Mouse (Mus musculus) kidney, embryonic 14.5 days (tissue): ENCODE data around the gene Idi2. TPM values are rescaled to one million over a fixed set of nuclear protein-coding genes. Genes with fewer than 3 reads are reported as not detected.
"Not testable (repeated sequence)": the region's sequence is repeated elsewhere in the genome, so short reads cannot be mapped to it uniquely, and the experiment has no call there.

ENCODE experiments used
- ATAC-seq: fragments of 200-750 bp; cut with Nextera tagmentation; 2 replicates; pipeline ENCODE4 v1.8.0; 2017; ENCODE audit warnings: moderate number of reproducible peaks, mild to moderate bottlenecking, moderate TSS enrichment, moderate library complexity; ENCODE audit not compliant: low FRiP score, low TSS enrichment
- H3K27ac ChIP-seq: fragments of 300-500 bp; sonication (generic); 2 replicates; pipeline ENCODE4 v1.5.1; 2014; ENCODE audit warnings: low read depth, mild to moderate bottlenecking, low read length, moderate library complexity, mixed read lengths
- H3K27me3 ChIP-seq: fragments of 300-500 bp; sonication (generic); 2 replicates; pipeline ENCODE4 v1.6.1; 2014; ENCODE audit warnings: mild to moderate bottlenecking, low read length; ENCODE audit not compliant: control insufficient read depth, insufficient read depth
- H3K36me3 ChIP-seq: fragments of 300-500 bp; sonication (generic); 2 replicates; pipeline ENCODE4 v1.6.1; 2014; ENCODE audit warnings: low read length, mixed read lengths; ENCODE audit not compliant: control insufficient read depth, insufficient read depth
- H3K4me1 ChIP-seq: fragments of 300-500 bp; sonication (generic); 2 replicates; pipeline ENCODE4 v1.6.1; 2014; ENCODE audit warnings: low read length, mixed read lengths; ENCODE audit not compliant: control insufficient read depth, insufficient read depth
- H3K4me2 ChIP-seq: fragments of 300-500 bp; sonication (generic); replicated peaks from 2 replicates; pipeline ENCODE4 v1.6.1; 2014; ENCODE audit warnings: low read depth, mild to moderate bottlenecking, low read length
- H3K4me3 ChIP-seq: fragments of 300-500 bp; sonication (generic); 2 replicates; pipeline ENCODE4 v1.5.1; 2014; ENCODE audit warnings: mild to moderate bottlenecking, low read length
- H3K9ac ChIP-seq: fragments of 300-500 bp; sonication (generic); 2 replicates; pipeline ENCODE4 v1.6.1; 2014; ENCODE audit warnings: low read depth, mild to moderate bottlenecking, low read length, moderate library complexity
- H3K9me3 ChIP-seq: fragments of 300-500 bp; sonication (generic); 2 replicates; pipeline ENCODE4 v1.6.1; 2016; ENCODE audit warnings: low read length; ENCODE audit not compliant: control insufficient read depth
- WGBS: fragments of 180-500 bp; shearing (Covaris S2); extraction: QIAGEN DNeasy Blood & Tissue Kit; methylation state at CpG from one replicate; pipeline ENCODE4 v1.1.7; 2014; 5-methylcytosine and 5-hydroxymethylcytosine counted together
- polyA plus RNA-seq: library from polyadenylated mRNA; unstranded; fragments of >200 nt; fragmentation: Nextera tagmentation; extraction: Ambion mirVana; gene quantifications from 2 replicates; pipeline ENCODE4 v1.2.1, GENCODE M21; 2014

The Idi2 gene
- polyA plus RNA-seq, 1 experiment from 2014 or later = not detected

DNA sequence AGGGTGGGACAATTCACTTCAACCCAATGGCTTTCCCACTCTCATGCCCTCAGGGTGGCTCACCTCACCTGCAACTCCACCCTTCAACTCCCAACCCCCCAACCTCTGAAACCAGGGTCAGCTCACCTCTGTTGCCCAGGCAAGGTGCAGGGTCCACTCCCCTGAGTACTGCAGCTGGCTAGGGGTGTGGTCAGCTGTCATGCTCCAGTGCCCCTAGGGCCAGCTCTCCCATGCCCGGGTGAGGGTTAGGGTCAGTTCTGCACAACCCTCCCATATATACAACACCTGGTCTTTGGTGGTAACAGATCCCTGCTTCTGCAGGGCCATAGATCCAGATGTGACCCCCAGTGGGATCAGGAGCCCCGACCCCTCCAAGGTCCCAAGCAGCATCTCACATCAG, 2.5 kb downstream of the Idi2 start:
- 69% methylated on average over 2 of the region's 2 CpGs for WGBS
- H3K4me2 ChIP-seq, H3K27ac ChIP-seq, H3K36me3 ChIP-seq, ATAC-seq, H3K9ac ChIP-seq, H3K4me1 ChIP-seq, H3K4me3 ChIP-seq, H3K9me3 ChIP-seq, H3K27me3 ChIP-seq: not testable (repeated sequence)

DNA sequence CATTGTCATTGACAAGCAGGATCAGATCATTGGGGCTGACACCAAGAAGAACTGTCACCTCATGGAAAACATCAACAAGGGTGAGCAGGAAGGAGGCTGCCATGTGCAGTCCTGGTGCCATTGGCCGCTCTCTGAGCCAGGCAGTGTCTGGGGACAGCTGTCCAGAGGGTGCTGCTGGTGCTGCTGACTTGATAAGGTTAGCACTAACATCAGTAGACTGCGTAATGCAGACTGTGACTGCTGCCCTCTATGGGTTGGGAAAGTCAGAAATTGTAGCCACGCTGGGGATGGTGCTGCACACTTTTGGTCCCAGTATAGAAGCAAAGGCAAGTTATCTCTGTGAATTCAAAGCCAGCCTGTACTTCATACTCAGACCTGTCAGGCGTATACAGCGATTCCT, 4.2 kb downstream of the Idi2 start:
- H3K9me3 ChIP-seq, H3K9ac ChIP-seq, ATAC-seq, H3K4me3 ChIP-seq, H3K4me2 ChIP-seq, H3K36me3 ChIP-seq, H3K27ac ChIP-seq, H3K4me1 ChIP-seq, H3K27me3 ChIP-seq: not testable (repeated sequence)
- WGBS = no CpG with 5 or more reads among the region's 5 CpGs

DNA sequence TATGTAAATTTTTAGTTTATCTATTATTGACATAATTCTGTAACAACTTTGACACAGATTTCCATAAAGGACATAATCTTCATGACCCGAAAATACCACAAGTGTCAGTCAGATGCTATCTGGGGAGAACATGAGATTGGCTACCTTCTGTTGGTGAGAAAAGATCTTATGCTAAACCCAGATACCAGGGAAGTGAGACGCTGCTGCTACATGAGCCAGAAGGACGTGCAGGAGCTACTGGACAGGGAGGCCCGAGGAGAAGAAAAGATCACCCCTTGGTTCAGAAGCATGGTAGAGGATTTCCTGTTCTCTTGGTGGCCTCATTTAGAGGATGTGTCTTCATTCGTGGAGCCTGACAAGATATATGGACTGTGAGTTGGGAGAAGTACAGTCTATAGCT, 6.4 kb downstream of the Idi2 start:
- not testable (repeated sequence) for H3K27me3 ChIP-seq, H3K4me3 ChIP-seq, ATAC-seq, H3K36me3 ChIP-seq, H3K9ac ChIP-seq, H3K4me1 ChIP-seq, H3K9me3 ChIP-seq, H3K4me2 ChIP-seq, H3K27ac ChIP-seq
- 50% methylated on average over 1 of the region's 5 CpGs for WGBS

DNA sequence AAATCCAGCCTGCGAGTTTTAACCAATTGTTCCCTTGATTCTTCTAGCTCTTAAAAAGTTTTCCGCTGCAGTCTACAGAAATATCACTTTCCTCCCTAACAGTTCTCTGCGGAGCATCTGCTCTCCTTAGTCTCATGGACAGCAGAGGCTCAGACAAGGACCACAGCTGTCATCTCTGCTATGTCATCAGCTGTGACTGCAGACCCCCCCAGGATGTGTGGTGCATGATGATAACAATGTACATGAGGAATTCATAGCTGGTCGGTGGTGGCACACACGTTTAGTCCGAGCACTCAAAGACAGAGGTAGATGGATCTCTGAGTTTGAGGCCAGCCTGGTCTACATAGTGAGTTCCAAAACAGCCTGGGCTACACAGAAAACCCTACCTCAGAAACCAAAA, 6.9 kb downstream of the Idi2 start:
- not testable (repeated sequence) for H3K36me3 ChIP-seq, H3K4me1 ChIP-seq, H3K4me3 ChIP-seq, H3K9me3 ChIP-seq, H3K27ac ChIP-seq, ATAC-seq, H3K9ac ChIP-seq, H3K4me2 ChIP-seq, H3K27me3 ChIP-seq
- 92% methylated on average over 5 of the region's 6 CpGs for WGBS

DNA sequence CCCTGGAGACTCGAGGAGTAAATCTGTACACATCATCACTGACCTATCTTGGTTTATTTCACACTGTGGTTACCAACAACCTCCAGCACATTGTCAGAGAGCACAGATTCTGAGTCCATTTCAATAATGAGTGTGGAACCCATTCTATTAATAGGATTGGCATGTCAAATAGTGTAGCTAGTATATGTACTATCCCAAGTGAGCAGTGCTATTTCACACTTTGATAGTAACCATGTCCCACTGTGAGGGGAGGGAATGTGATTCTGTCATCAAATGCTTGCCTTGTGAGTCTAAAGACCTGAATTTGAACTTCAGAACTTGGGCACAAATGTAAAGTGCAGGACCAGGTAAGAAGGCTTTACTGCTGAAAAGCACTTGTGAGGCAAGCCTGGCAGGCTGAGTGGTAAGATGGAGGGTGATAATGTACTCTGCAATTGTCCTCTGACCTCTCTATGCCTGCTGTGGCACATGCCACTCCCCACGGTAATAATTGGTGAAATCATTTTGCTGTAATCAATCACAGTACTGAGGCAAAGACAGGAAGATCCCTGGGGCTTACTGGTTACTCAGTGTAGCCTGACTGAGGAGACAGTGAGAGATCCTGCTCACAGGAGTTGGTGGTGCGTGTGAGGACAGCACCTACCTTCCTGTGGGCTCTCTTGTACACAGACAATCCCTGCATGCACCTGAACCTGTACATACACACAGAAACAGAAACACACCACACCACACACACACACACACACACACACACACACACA, 8.6 kb downstream of the Idi2 start:
- not testable (repeated sequence) for ATAC-seq, H3K36me3 ChIP-seq, H3K27ac ChIP-seq, H3K27me3 ChIP-seq, H3K9me3 ChIP-seq, H3K4me2 ChIP-seq, H3K4me1 ChIP-seq, H3K4me3 ChIP-seq, H3K9ac ChIP-seq
- WGBS = 71% methylated on average over 3 of the region's 3 CpGs

DNA sequence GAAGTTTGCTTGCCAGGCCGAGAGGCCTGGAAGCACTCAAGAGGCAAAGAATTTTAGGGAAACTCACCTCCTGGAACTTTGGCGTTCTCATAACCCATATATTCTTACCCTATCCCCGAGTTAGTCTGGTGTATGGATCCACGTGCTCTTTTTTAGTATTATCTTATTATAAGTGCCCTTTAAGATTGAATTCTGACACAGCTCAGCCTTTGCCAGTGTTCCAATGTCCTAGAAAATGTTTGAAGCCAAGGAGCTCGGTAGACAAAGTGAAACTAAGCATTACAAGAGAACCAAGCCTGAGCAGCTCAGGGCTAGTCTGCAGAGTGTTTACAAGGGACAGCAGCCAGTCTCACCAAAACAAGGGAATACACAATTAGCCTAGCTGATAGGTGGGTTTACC, 9.6 kb downstream of the Idi2 start:
- H3K27me3 ChIP-seq, H3K9ac ChIP-seq, H3K36me3 ChIP-seq, H3K9me3 ChIP-seq, H3K27ac ChIP-seq, ATAC-seq, H3K4me3 ChIP-seq, H3K4me1 ChIP-seq, H3K4me2 ChIP-seq: not testable (repeated sequence)
- 41% methylated on average over 5 of the region's 5 CpGs for WGBS

DNA sequence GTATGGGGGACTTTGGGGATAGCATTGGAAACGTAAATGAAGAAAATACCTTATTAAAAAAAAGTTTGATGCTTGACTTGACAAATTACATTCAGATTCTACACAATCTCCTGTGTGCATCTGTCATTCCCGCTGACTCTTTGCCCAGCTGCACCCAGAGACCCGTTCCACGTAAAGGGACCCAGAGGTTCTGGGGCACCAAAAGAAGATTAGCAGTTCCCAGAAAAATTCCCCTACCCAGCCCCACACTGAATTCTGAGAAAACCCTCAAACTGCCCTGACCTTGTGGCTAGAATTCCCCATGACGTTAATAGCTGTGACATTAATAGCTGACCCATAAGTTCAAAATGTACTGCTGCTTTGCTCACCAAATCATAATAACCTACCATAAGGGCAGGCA, 12.6 kb downstream of the Idi2 start:
- H3K27me3 ChIP-seq = no peaks in the 10 kb centered on the region
- no peak for ATAC-seq
- H3K9me3 ChIP-seq = no peaks in the 10 kb centered on the region
- H3K27ac ChIP-seq = no peak overlapping the region
- no peak overlapping the region for H3K9ac ChIP-seq
- peaks cover 16% of the 10 kb centered on the region; the same call in 1 of the 2 replicates for H3K36me3 ChIP-seq
- 96% methylated on average over 5 of the region's 5 CpGs for WGBS
- no peak overlapping the region for H3K4me3 ChIP-seq
- no peak overlapping the region for H3K4me2 ChIP-seq
- H3K4me1 ChIP-seq = no peaks in the 10 kb centered on the region

DNA sequence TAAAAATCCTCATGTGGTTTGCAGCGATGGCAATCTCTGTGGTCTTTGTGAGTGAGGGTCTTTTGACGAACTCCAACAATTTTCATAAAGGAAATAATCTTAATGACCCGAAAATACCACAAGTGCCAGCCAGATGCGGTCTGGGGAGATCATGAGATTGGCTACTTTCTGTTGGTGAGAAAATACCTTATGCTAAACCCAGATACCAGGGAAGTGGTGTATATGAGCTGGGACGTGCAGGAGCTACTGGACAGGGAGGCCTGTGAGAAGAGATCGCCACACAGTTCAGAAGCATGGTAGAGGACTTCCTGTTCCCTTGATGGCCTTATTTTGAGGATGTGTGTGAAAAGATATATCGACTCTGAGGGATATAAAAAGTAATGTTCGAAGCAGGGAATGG, 15.1 kb downstream of the Idi2 start:
- 92% methylated on average over 8 of the region's 8 CpGs for WGBS
- Histone ChIP-seq H3K4me1 (no peaks in the 10 kb centered on the region), H3K27ac (no peak overlapping the region), H3K9ac (no peak overlapping the region), H3K4me3 (no peak overlapping the region), H3K27me3 (no peaks in the 10 kb centered on the region), H3K36me3 (peaks cover 34% of the 10 kb centered on the region), H3K4me2 (no peak overlapping the region), H3K9me3 (no peaks in the 10 kb centered on the region)
- no peak for ATAC-seq

DNA sequence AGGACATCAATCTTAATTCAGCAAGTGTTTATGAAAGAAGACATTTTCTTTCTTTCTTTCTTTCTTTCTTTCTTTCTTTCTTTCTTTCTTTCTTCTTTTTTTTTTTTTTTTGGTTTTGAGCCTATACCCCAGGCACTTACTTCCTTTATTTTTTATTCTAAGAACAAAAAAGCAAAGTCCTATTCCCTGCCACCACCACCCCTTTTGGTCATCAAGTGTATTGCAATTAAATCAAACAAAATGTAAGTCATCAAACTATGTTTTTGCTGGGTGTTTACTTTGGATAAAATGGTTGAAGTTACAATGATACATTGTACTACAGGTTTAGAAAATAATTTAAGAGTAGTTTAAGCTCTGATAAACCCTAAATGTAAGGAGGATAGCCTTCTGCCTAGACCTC, 19.7 kb downstream of the Idi2 start:
- ATAC-seq = no peak
- H3K27me3 ChIP-seq = no peaks in the 10 kb centered on the region
- H3K36me3 ChIP-seq = peaks cover 80% of the 10 kb centered on the region
- no peaks in the 10 kb centered on the region for H3K4me1 ChIP-seq
- H3K9ac ChIP-seq = no peak overlapping the region
- no peak overlapping the region for H3K27ac ChIP-seq
- H3K4me3 ChIP-seq = no peak overlapping the region
- H3K9me3 ChIP-seq = no peaks in the 10 kb centered on the region
- no peak overlapping the region for H3K4me2 ChIP-seq
